Mouse (Mus musculus): ENCODE measurements around the gene Pax2. TPM values are rescaled to one million over a fixed set of nuclear protein-coding genes. Genes with fewer than 3 reads are reported as not detected.
"Not testable (repeated sequence)": the region's sequence is repeated elsewhere in the genome, so short reads cannot be mapped to it uniquely, and the experiment has no call there.

The Pax2 gene
- polyA plus RNA-seq, 1 experiment from 2014 or later: 0.33 TPM

GRCm38 (mm10) chr19:44837426-44838205 is 81.8 kb downstream of the Pax2 start:
- 2% methylated on average over 37 of the region's 37 CpGs for WGBS
- H3K4me3 ChIP-seq (ENCODE audit: low read depth, low read length): no peak overlapping the region
- H3K4me1 ChIP-seq (ENCODE audit: control insufficient read depth, insufficient read depth, low read length): peaks cover 19% of the 10 kb centered on the region

GRCm38 (mm10) chr19:44838321-44838720 is 82.5 kb downstream of the Pax2 start:
- no peaks in the 10 kb centered on the region for H3K9me3 ChIP-seq (replicated peaks; ENCODE audit: control insufficient read depth, low read length, poor library complexity, severe bottlenecking)
- ATAC-seq: no peak
- no peak overlapping the region for H3K9ac ChIP-seq (ENCODE audit: low read depth, low read length)
- H3K27me3 ChIP-seq (ENCODE audit: control insufficient read depth, insufficient read depth, low read depth, low read length): peaks cover 61% of the 10 kb centered on the region
- WGBS: 12% methylated on average over 9 of the region's 9 CpGs
- no peaks in the 10 kb centered on the region for H3K36me3 ChIP-seq (ENCODE audit: control insufficient read depth, insufficient read depth, low read length)
- no peak overlapping the region for H3K4me3 ChIP-seq (ENCODE audit: low read depth, low read length)
- no peak overlapping the region for H3K4me2 ChIP-seq (ENCODE audit: low read length)
- peaks cover 19% of the 10 kb centered on the region for H3K4me1 ChIP-seq (ENCODE audit: control insufficient read depth, insufficient read depth, low read length)
- no peak overlapping the region for H3K27ac ChIP-seq (ENCODE audit: low read length)

More at GRCm38 (mm10) chr19:44837426-44838205, 81.8 kb downstream of the Pax2 start:
- Histone ChIP-seq H3K27me3 (ENCODE audit: control insufficient read depth, insufficient read depth, low read depth, low read length) (peaks cover 66% of the 10 kb centered on the region), H3K27ac (ENCODE audit: low read length) (no peak overlapping the region), H3K36me3 (ENCODE audit: control insufficient read depth, insufficient read depth, low read length) (no peaks in the 10 kb centered on the region), H3K9me3 (replicated peaks; ENCODE audit: control insufficient read depth, low read length, poor library complexity, severe bottlenecking) (no peaks in the 10 kb centered on the region), H3K9ac (ENCODE audit: low read depth, low read length) (no peak overlapping the region), H3K4me2 (ENCODE audit: low read length) (0 out of 2 replicates have a peak overlapping the region, but pooled peaks have one; percentile 17)
- ATAC-seq: no peak

- H3K4me3 ChIP-seq (ENCODE audit: low read depth, low read length); H3K36me3 ChIP-seq (ENCODE audit: control insufficient read depth, insufficient read depth, low read length); H3K9me3 ChIP-seq (replicated peaks; ENCODE audit: control insufficient read depth, low read length, poor library complexity, severe bottlenecking); H3K4me2 ChIP-seq (ENCODE audit: low read length); H3K27ac ChIP-seq (ENCODE audit: low read length); H3K9ac ChIP-seq (ENCODE audit: low read depth, low read length); ATAC-seq; H3K4me1 ChIP-seq (ENCODE audit: control insufficient read depth, insufficient read depth, low read length): not testable (repeated sequence)
- H3K27me3 ChIP-seq (ENCODE audit: control insufficient read depth, insufficient read depth, low read depth, low read length): peaks cover 28% of the 10 kb centered on the region
- whole genome bisulfite sequencing: 94% methylated on average over 15 of the region's 15 CpGs
Observed at GRCm38 (mm10) chr19:44842661-44843060, 86.8 kb downstream of the Pax2 start.

GRCm38 (mm10) chr19:44849465-44849864 is 93.6 kb downstream of the Pax2 start:
- Histone ChIP-seq H3K4me2 (ENCODE audit: low read length) (no peak overlapping the region), H3K27ac (ENCODE audit: low read length) (no peak overlapping the region), H3K4me1 (ENCODE audit: control insufficient read depth, insufficient read depth, low read length) (no peaks in the 10 kb centered on the region), H3K9ac (ENCODE audit: low read depth, low read length) (no peak overlapping the region), H3K36me3 (ENCODE audit: control insufficient read depth, insufficient read depth, low read length) (no peaks in the 10 kb centered on the region), H3K9me3 (replicated peaks; ENCODE audit: control insufficient read depth, low read length, poor library complexity, severe bottlenecking) (no peaks in the 10 kb centered on the region), H3K27me3 (ENCODE audit: control insufficient read depth, insufficient read depth, low read depth, low read length) (peaks cover 5% of the 10 kb centered on the region; the same call in 1 of the 2 replicates), H3K4me3 (ENCODE audit: low read depth, low read length) (no peak overlapping the region)
- WGBS: 79% methylated on average over 12 of the region's 12 CpGs
- ATAC-seq: no peak

GRCm38 (mm10) chr19:44858671-44859070 is 102.8 kb downstream of the Pax2 start:
- H3K27ac ChIP-seq (ENCODE audit: low read length): no peak overlapping the region
- WGBS: 98% methylated on average over 1 of the region's 1 CpGs
- 0 out of 2 replicates have a peak, but pooled peaks cover 2% of the 10 kb centered on the region for H3K27me3 ChIP-seq (ENCODE audit: control insufficient read depth, insufficient read depth, low read depth, low read length)
- H3K4me1 ChIP-seq (ENCODE audit: control insufficient read depth, insufficient read depth, low read length): no peaks in the 10 kb centered on the region
- no peak overlapping the region for H3K9ac ChIP-seq (ENCODE audit: low read depth, low read length)
- ATAC-seq: no peak
- H3K4me3 ChIP-seq (ENCODE audit: low read depth, low read length): no peak overlapping the region
- H3K9me3 ChIP-seq (replicated peaks; ENCODE audit: control insufficient read depth, low read length, poor library complexity, severe bottlenecking): 0 out of 2 replicates have a peak, but pooled peaks cover 2% of the 10 kb centered on the region
- H3K36me3 ChIP-seq (ENCODE audit: control insufficient read depth, insufficient read depth, low read length): no peaks in the 10 kb centered on the region
- no peak overlapping the region for H3K4me2 ChIP-seq (ENCODE audit: low read length)

- Histone ChIP-seq H3K4me2 (ENCODE audit: low read length) (no peak overlapping the region), H3K4me3 (ENCODE audit: low read depth, low read length) (no peak overlapping the region), H3K9ac (ENCODE audit: low read depth, low read length) (no peak overlapping the region), H3K36me3 (ENCODE audit: control insufficient read depth, insufficient read depth, low read length) (no peaks in the 10 kb centered on the region), H3K27me3 (ENCODE audit: control insufficient read depth, insufficient read depth, low read depth, low read length) (no peaks in the 10 kb centered on the region; the same call in 1 of the 2 replicates), H3K4me1 (ENCODE audit: control insufficient read depth, insufficient read depth, low read length) (no peaks in the 10 kb centered on the region), H3K27ac (ENCODE audit: low read length) (no peak overlapping the region), H3K9me3 (replicated peaks; ENCODE audit: control insufficient read depth, low read length, poor library complexity, severe bottlenecking) (no peaks in the 10 kb centered on the region)
- WGBS: 53% methylated on average over 2 of the region's 2 CpGs
- no peak for ATAC-seq
Observed at GRCm38 (mm10) chr19:44868766-44869165, 112.9 kb downstream of the Pax2 start.

- Histone ChIP-seq H3K36me3 (ENCODE audit: control insufficient read depth, insufficient read depth, low read length) (no peaks in the 10 kb centered on the region), H3K27ac (ENCODE audit: low read length) (no peak overlapping the region), H3K4me3 (ENCODE audit: low read depth, low read length) (no peak overlapping the region), H3K9ac (ENCODE audit: low read depth, low read length) (no peak overlapping the region), H3K4me2 (ENCODE audit: low read length) (no peak overlapping the region), H3K27me3 (ENCODE audit: control insufficient read depth, insufficient read depth, low read depth, low read length) (peaks cover 2% of the 10 kb centered on the region; the same call in 1 of the 2 replicates), H3K4me1 (ENCODE audit: control insufficient read depth, insufficient read depth, low read length) (no peaks in the 10 kb centered on the region), H3K9me3 (replicated peaks; ENCODE audit: control insufficient read depth, low read length, poor library complexity, severe bottlenecking) (no peaks in the 10 kb centered on the region)
- WGBS: 58% methylated on average over 15 of the region's 15 CpGs
- no peak for ATAC-seq
Observed at GRCm38 (mm10) chr19:44874186-44874898, 118.5 kb downstream of the Pax2 start.

GRCm38 (mm10) chr19:44874928-44875327 is 119.1 kb downstream of the Pax2 start:
- 25% methylated on average over 6 of the region's 6 CpGs for WGBS
- no peaks in the 10 kb centered on the region for H3K36me3 ChIP-seq (ENCODE audit: control insufficient read depth, insufficient read depth, low read length)
- peaks cover 2% of the 10 kb centered on the region; the same call in 1 of the 2 replicates for H3K27me3 ChIP-seq (ENCODE audit: control insufficient read depth, insufficient read depth, low read depth, low read length)
- no peak overlapping the region for H3K4me2 ChIP-seq (ENCODE audit: low read length)
- no peaks in the 10 kb centered on the region for H3K9me3 ChIP-seq (replicated peaks; ENCODE audit: control insufficient read depth, low read length, poor library complexity, severe bottlenecking)
- no peak overlapping the region for H3K9ac ChIP-seq (ENCODE audit: low read depth, low read length)
- ATAC-seq: no peak
- no peaks in the 10 kb centered on the region for H3K4me1 ChIP-seq (ENCODE audit: control insufficient read depth, insufficient read depth, low read length)
- H3K4me3 ChIP-seq (ENCODE audit: low read depth, low read length): no peak overlapping the region
- H3K27ac ChIP-seq (ENCODE audit: low read length): no peak overlapping the region

GRCm38 (mm10) chr19:44875718-44876117 is 119.9 kb downstream of the Pax2 start:
- Histone ChIP-seq H3K4me1 (ENCODE audit: control insufficient read depth, insufficient read depth, low read length) (no peaks in the 10 kb centered on the region), H3K4me2 (ENCODE audit: low read length) (no peak overlapping the region), H3K27me3 (ENCODE audit: control insufficient read depth, insufficient read depth, low read depth, low read length) (peaks cover 2% of the 10 kb centered on the region; the same call in 1 of the 2 replicates), H3K27ac (ENCODE audit: low read length) (no peak overlapping the region), H3K9ac (ENCODE audit: low read depth, low read length) (no peak overlapping the region), H3K9me3 (replicated peaks; ENCODE audit: control insufficient read depth, low read length, poor library complexity, severe bottlenecking) (no peaks in the 10 kb centered on the region), H3K36me3 (ENCODE audit: control insufficient read depth, insufficient read depth, low read length) (no peaks in the 10 kb centered on the region), H3K4me3 (ENCODE audit: low read depth, low read length) (no peak overlapping the region)
- 83% methylated on average over 1 of the region's 1 CpGs for WGBS
- no peak for ATAC-seq
